Mouse (Mus musculus) liver, embryonic 14.5 days (tissue): ENCODE measurements around the gene Malsu1. TPM values are rescaled to one million over a fixed set of nuclear protein-coding genes. Genes with fewer than 3 reads are reported as not detected.

ENCODE experiments used
- ATAC-seq: fragments of 200-750 bp; cut with Nextera tagmentation; 2 replicates; pipeline ENCODE4 v1.8.0; 2017; ENCODE audit warnings: moderate number of reproducible peaks, mild to moderate bottlenecking, moderate library complexity; ENCODE audit not compliant: insufficient read depth
- DNase-seq, 3 experiments: peaks; one replicate each; pipeline ENCODE4 v3.0.0-alpha.2; 2012 to 2013; ENCODE audit warnings: low read depth in 3 of 3, low spot score in 3 of 3
- H3K27ac ChIP-seq: fragments of 300-500 bp; sonication (generic); 2 replicates; pipeline ENCODE4 v1.5.1; 2014; ENCODE audit warnings: moderate library complexity, mild to moderate bottlenecking, control low read depth, inconsistent platforms
- H3K27me3 ChIP-seq: fragments of 300-500 bp; sonication (generic); 2 replicates; pipeline ENCODE4 v1.6.1; 2014; ENCODE audit warnings: mild to moderate bottlenecking, low read length, moderate library complexity; ENCODE audit not compliant: control insufficient read depth, insufficient read depth
- H3K36me3 ChIP-seq: fragments of 300-500 bp; sonication (generic); replicated peaks from 2 replicates; pipeline ENCODE4 v1.6.1; 2014; ENCODE audit warnings: low read depth; ENCODE audit not compliant: control insufficient read depth, insufficient read depth
- H3K4me1 ChIP-seq, 2 experiments: fragments of 200-500 bp in 1 of 2; fragments of 300-500 bp in 1 of 2; sonication (generic) in 1 of 2; replicated peaks; 2 replicates each; pipeline ENCODE4 v1.6.1; 2012 to 2014; ENCODE audit warnings: antibody characterized with exemption in 1 of 2, inconsistent platforms in 1 of 2, low read length in 1 of 2; ENCODE audit not compliant: control insufficient read depth in 2 of 2, insufficient read depth in 2 of 2
- H3K4me2 ChIP-seq: fragments of 300-500 bp; sonication (generic); 2 replicates; pipeline ENCODE4 v1.6.1; 2014; ENCODE audit warnings: low read depth, mild to moderate bottlenecking, control low read depth, moderate library complexity
- H3K4me3 ChIP-seq, 2 experiments: fragments of 200-500 bp in 1 of 2; fragments of 300-500 bp in 1 of 2; sonication (generic) in 1 of 2; 2 replicates each; pipeline ENCODE4 v1.5.1; 2012 to 2014; ENCODE audit warnings: low read depth in 2 of 2, low read length in 2 of 2, mild to moderate bottlenecking in 2 of 2, control low read depth in 1 of 2, inconsistent platforms in 1 of 2, moderate library complexity in 1 of 2; ENCODE audit not compliant: insufficient read depth in 1 of 2
- H3K9ac ChIP-seq: fragments of 300-500 bp; sonication (generic); replicated peaks from 2 replicates; pipeline ENCODE4 v1.6.1; 2014; ENCODE audit warnings: mild to moderate bottlenecking, control low read depth, moderate library complexity
- H3K9me3 ChIP-seq: fragments of 300-500 bp; sonication (generic); 2 replicates; pipeline ENCODE4 v1.6.1; 2016; ENCODE audit warnings: low read length, mixed read lengths; ENCODE audit not compliant: control insufficient read depth
- CTCF ChIP-seq: IDR thresholded peaks from 2 replicates; pipeline ENCODE4 v1.5.1; 2016; ENCODE audit warnings: antibody characterized with exemption, low read depth, control low read depth
- EP300 ChIP-seq: IDR thresholded peaks from 2 replicates; pipeline ENCODE4 v1.6.1; 2016; ENCODE audit warnings: antibody characterized with exemption, low read depth
- WGBS: fragments of 180-500 bp; shearing (Covaris S2); extraction: QIAGEN DNeasy Blood & Tissue Kit; methylation state at CpG from one replicate; pipeline ENCODE4 v1.1.7; 2014; ENCODE audit not compliant: insufficient replicate concordance; 5-methylcytosine and 5-hydroxymethylcytosine counted together
- polyA plus RNA-seq, 2 experiments: library from polyadenylated mRNA; depleted of rRNA in 1 of 2; stranded (reverse) in 1 of 2; unstranded in 1 of 2; fragments of >200 nt; fragmentation: Nextera tagmentation in 1 of 2; extraction: Ambion mirVana in 1 of 2; gene quantifications; 2 replicates each; pipeline versions ENCODE4 v1.2.1 to v1.2.3; 2012 to 2014

Gene Malsu1
- polyA plus RNA-seq, 2 experiments: 10.7 to 44.1 TPM

DNA sequence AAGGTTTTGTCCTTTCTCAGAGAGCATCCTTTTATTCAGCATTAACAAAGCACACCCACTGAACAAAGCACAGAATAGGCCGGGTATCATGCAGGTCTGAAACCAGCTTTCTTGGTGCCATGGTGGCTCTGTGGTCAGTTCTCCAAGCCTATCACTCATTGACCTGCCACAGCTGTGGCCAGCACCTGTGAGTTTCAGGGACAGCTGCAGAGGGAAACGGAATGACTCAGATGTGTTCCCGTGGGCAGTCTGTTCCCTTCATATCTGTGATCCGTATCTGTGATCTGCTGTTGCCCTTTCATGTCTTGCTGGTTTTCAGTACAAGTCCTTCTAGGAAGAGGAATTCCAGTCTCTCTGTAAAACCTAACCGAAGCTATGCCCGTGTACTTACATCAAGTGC is 27.1 kb upstream of the Malsu1 start:
- 50% methylated on average over 6 of the region's 6 CpGs for WGBS
- Histone ChIP-seq H3K36me3 (no peaks in the 10 kb centered on the region), H3K4me1 (no peaks in the 10 kb centered on the region), H3K27ac (no peak overlapping the region), H3K9me3 (no peaks in the 10 kb centered on the region), H3K4me3 (no peak overlapping the region), H3K9ac (no peak overlapping the region), H3K27me3 (no peaks in the 10 kb centered on the region), H3K4me2 (no peak overlapping the region)
- no peak for ATAC-seq
- no peak for DNase-seq
- no peak for TF ChIP-seq CTCF
- no peak for TF ChIP-seq EP300

- Histone ChIP-seq H3K4me2 (no peak overlapping the region), H3K36me3 (no peaks in the 10 kb centered on the region), H3K4me1 (no peaks in the 10 kb centered on the region), H3K9ac (no peak overlapping the region), H3K27me3 (no peaks in the 10 kb centered on the region), H3K4me3 (no peak overlapping the region), H3K27ac (no peak overlapping the region), H3K9me3 (no peaks in the 10 kb centered on the region)
- ATAC-seq: no peak
- TF ChIP-seq EP300: no peak
- no peak for TF ChIP-seq CTCF
- 68% methylated on average over 8 of the region's 8 CpGs for WGBS
- no peak for DNase-seq
Measured at GRCm38 (mm10) chr6:49046976-49047375, 26.6 kb upstream of the Malsu1 start.

DNA sequence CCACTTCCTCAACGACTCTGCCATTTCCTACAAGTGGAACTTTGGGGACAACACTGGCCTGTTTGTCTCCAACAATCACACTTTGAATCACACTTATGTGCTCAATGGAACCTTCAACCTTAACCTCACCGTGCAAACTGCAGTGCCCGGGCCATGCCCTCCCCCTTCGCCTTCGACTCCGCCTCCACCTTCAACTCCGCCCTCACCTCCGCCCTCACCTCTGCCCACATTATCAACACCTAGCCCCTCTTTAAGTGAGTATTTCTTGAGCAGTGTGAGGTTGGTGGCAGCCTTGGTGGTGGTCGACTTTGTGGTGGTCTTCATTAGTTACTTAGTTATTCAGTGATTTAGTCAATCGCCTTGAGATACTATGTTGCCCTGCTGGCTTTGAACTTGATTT is 25.7 kb upstream of the Malsu1 start:
- Histone ChIP-seq H3K4me1 (no peaks in the 10 kb centered on the region), H3K36me3 (no peaks in the 10 kb centered on the region), H3K4me2 (no peak overlapping the region), H3K27ac (no peak overlapping the region), H3K4me3 (no peak overlapping the region), H3K27me3 (no peaks in the 10 kb centered on the region), H3K9me3 (no peaks in the 10 kb centered on the region), H3K9ac (no peak overlapping the region)
- DNase-seq: no peak
- ATAC-seq: no peak
- WGBS: 51% methylated on average over 10 of the region's 10 CpGs
- TF ChIP-seq EP300 (no peak), CTCF (no peak)

GRCm38 (mm10) chr6:49048395-49048794 is 25.2 kb upstream of the Malsu1 start:
- H3K9ac ChIP-seq: no peak overlapping the region
- no peaks in the 10 kb centered on the region for H3K4me1 ChIP-seq
- H3K4me3 ChIP-seq: no peak overlapping the region
- no peaks in the 10 kb centered on the region for H3K9me3 ChIP-seq
- H3K27ac ChIP-seq: no peak overlapping the region
- WGBS: 70% methylated on average over 10 of the region's 10 CpGs
- no peaks in the 10 kb centered on the region for H3K36me3 ChIP-seq
- H3K27me3 ChIP-seq: no peaks in the 10 kb centered on the region
- no peak for TF ChIP-seq CTCF
- DNase-seq (no peak), ATAC-seq (no peak)
- H3K4me2 ChIP-seq: no peak overlapping the region

DNA sequence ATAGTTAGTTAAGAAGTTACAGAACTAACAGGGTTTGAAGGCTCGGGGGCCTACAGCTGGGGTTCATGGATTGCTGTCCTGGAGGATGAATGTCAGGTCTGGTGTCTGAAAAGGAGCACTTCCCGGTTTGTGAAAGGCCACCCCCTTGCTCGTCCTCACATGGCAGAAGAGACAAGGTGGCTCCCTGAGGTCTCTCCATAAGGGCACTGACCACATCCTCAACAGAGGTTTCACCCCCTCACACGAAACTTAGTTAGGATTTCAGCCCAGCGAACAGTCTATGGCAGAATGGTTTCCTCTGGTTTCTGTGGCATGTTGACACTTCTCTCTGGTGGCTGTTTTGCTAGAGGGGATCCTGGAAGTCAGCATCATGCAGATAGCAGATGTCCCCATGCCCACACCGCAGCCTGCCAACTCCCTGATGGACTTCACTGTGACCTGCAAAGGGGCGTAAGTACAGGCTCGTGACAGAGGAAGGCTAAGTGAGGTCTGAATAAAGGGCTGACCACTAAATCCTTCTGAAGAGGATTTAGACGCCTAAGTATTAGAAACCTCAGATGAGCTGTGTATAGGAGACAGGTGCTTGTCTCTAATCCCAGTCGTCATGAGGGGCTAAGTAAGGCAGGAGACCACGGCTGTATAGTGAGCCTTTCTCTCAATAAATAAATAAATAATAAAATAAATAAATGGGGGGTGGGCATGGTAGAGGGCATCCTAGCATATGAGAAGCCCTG is 22.8 kb upstream of the Malsu1 start:
- Histone ChIP-seq H3K9ac (no peak overlapping the region), H3K9me3 (no peaks in the 10 kb centered on the region), H3K27me3 (no peaks in the 10 kb centered on the region), H3K27ac (no peak overlapping the region), H3K4me3 (no peak overlapping the region), H3K36me3 (no peaks in the 10 kb centered on the region), H3K4me1 (no peaks in the 10 kb centered on the region), H3K4me2 (no peak overlapping the region)
- ATAC-seq (no peak), DNase-seq (no peak)
- no peak for TF ChIP-seq CTCF
- no peak for TF ChIP-seq EP300
- WGBS: 43% methylated on average over 11 of the region's 11 CpGs
